Mouse (Mus musculus) forebrain, embryonic 14.5 days (tissue): ENCODE results near the gene Tesk2. TPM values are rescaled to one million over a fixed set of nuclear protein-coding genes. Genes with fewer than 3 reads are reported as not detected.

Experiments used
- ATAC-seq: fragments of 200-750 bp; cut with Nextera tagmentation; 2 replicates; pipeline ENCODE4 v1.8.0; 2017; ENCODE audit warnings: mild to moderate bottlenecking, moderate library complexity
- DNase-seq: peaks from one replicate; pipeline ENCODE4 v3.0.0-alpha.2; 2015; ENCODE audit warnings: low spot score
- H3K27ac ChIP-seq: fragments of 300-500 bp; sonication (generic); 2 replicates; pipeline ENCODE4 v1.5.1; 2014; ENCODE audit warnings: low read depth, mild to moderate bottlenecking, control low read depth, low read length, moderate library complexity
- H3K27me3 ChIP-seq: fragments of 300-500 bp; sonication (generic); replicated peaks from 2 replicates; pipeline ENCODE4 v1.6.1; 2014; ENCODE audit warnings: low read length, control low read depth, mixed read lengths; ENCODE audit not compliant: control insufficient read depth, insufficient read depth
- H3K36me3 ChIP-seq: fragments of 300-500 bp; sonication (generic); 2 replicates; pipeline ENCODE4 v1.6.1; 2014; ENCODE audit warnings: low read length, control low read depth; ENCODE audit not compliant: control insufficient read depth, insufficient read depth
- H3K4me1 ChIP-seq: fragments of 300-500 bp; sonication (generic); 2 replicates; pipeline ENCODE4 v1.6.1; 2014; ENCODE audit warnings: antibody characterized with exemption, low read length, control low read depth; ENCODE audit not compliant: control insufficient read depth, insufficient read depth
- H3K4me2 ChIP-seq: fragments of 300-500 bp; sonication (generic); 2 replicates; pipeline ENCODE4 v1.6.1; 2014; ENCODE audit warnings: mild to moderate bottlenecking, control low read depth, low read length
- H3K4me3 ChIP-seq: fragments of 300-500 bp; sonication (generic); 2 replicates; pipeline ENCODE4 v1.5.1; 2014; ENCODE audit warnings: low read depth, low read length, control low read depth
- H3K9ac ChIP-seq: fragments of 300-500 bp; sonication (generic); 2 replicates; pipeline ENCODE4 v1.6.1; 2014; ENCODE audit warnings: mild to moderate bottlenecking, low read length, control low read depth, moderate library complexity
- H3K9me3 ChIP-seq: fragments of 300-500 bp; sonication (generic); replicated peaks from 2 replicates; pipeline ENCODE4 v1.6.1; 2016; ENCODE audit warnings: low read length, control low read depth, mixed read lengths; ENCODE audit not compliant: control insufficient read depth
- WGBS: fragments of 180-500 bp; shearing (Covaris S2); extraction: QIAGEN DNeasy Blood & Tissue Kit; methylation state at CpG from one replicate; pipeline ENCODE4 v1.1.7; 2014; 5-methylcytosine and 5-hydroxymethylcytosine counted together
- polyA plus RNA-seq: library from polyadenylated mRNA; unstranded; fragments of >200 nt; fragmentation: Nextera tagmentation; extraction: Ambion mirVana; gene quantifications from 2 replicates; pipeline ENCODE4 v1.2.1, GENCODE M21; 2014

The Tesk2 gene
- polyA plus RNA-seq, 1 experiment from 2014 or later, result 4.8 TPM

- no peak for ATAC-seq
- WGBS, result 93% methylated on average over 3 of the region's 3 CpGs
- DNase-seq, result no peak
- no peak overlapping the region for H3K9ac ChIP-seq
- H3K9me3 ChIP-seq, result no peaks in the 10 kb centered on the region
- no peaks in the 10 kb centered on the region for H3K4me1 ChIP-seq
- no peaks in the 10 kb centered on the region for H3K36me3 ChIP-seq
- no peak overlapping the region for H3K27ac ChIP-seq
- no peaks in the 10 kb centered on the region for H3K27me3 ChIP-seq
- H3K4me2 ChIP-seq, result no peak overlapping the region
- H3K4me3 ChIP-seq, result no peak overlapping the region
These were observed 8.8 kb downstream of the Tesk2 start for GRCm38 (mm10) chr4:116729532-116729931.

- H3K9me3 ChIP-seq, result no peaks in the 10 kb centered on the region
- no peak overlapping the region for H3K27ac ChIP-seq
- no peak overlapping the region for H3K4me3 ChIP-seq
- H3K36me3 ChIP-seq, result no peaks in the 10 kb centered on the region
- DNase-seq (no peak), ATAC-seq (no peak)
- no peak overlapping the region for H3K9ac ChIP-seq
- no peak overlapping the region for H3K4me2 ChIP-seq
- no peaks in the 10 kb centered on the region for H3K4me1 ChIP-seq
- H3K27me3 ChIP-seq, result no peaks in the 10 kb centered on the region
- 92% methylated on average over 9 of the region's 9 CpGs for WGBS
These were observed 10.3 kb downstream of the Tesk2 start for GRCm38 (mm10) chr4:116731077-116731476.

GRCm38 (mm10) chr4:116732355-116732754 lies 11.6 kb downstream of the Tesk2 start:
- Histone ChIP-seq H3K9me3 (no peaks in the 10 kb centered on the region), H3K9ac (no peak overlapping the region), H3K36me3 (no peaks in the 10 kb centered on the region), H3K4me3 (no peak overlapping the region), H3K27ac (no peak overlapping the region), H3K4me1 (no peaks in the 10 kb centered on the region), H3K27me3 (no peaks in the 10 kb centered on the region), H3K4me2 (no peak overlapping the region)
- 88% methylated on average over 5 of the region's 5 CpGs for WGBS
- no peak for ATAC-seq
- no peak for DNase-seq

- DNase-seq (no peak), ATAC-seq (no peak)
- no peak overlapping the region for H3K4me3 ChIP-seq
- H3K9ac ChIP-seq, result no peak overlapping the region
- no peaks in the 10 kb centered on the region for H3K27me3 ChIP-seq
- WGBS, result 91% methylated on average over 2 of the region's 2 CpGs
- no peaks in the 10 kb centered on the region for H3K36me3 ChIP-seq
- H3K4me1 ChIP-seq, result no peaks in the 10 kb centered on the region
- no peak overlapping the region for H3K4me2 ChIP-seq
- no peak overlapping the region for H3K27ac ChIP-seq
- no peaks in the 10 kb centered on the region for H3K9me3 ChIP-seq
These were observed 14.2 kb downstream of the Tesk2 start for GRCm38 (mm10) chr4:116734996-116735395.

GRCm38 (mm10) chr4:116738972-116739751 lies 18.4 kb downstream of the Tesk2 start:
- no peak for DNase-seq
- H3K4me1 ChIP-seq, result no peaks in the 10 kb centered on the region
- no peak overlapping the region for H3K4me3 ChIP-seq
- WGBS, result 84% methylated on average over 9 of the region's 9 CpGs
- no peaks in the 10 kb centered on the region for H3K27me3 ChIP-seq
- no peaks in the 10 kb centered on the region for H3K36me3 ChIP-seq
- H3K4me2 ChIP-seq, result no peak overlapping the region
- H3K9ac ChIP-seq, result no peak overlapping the region
- no peak for ATAC-seq
- no peak overlapping the region for H3K27ac ChIP-seq
- no peaks in the 10 kb centered on the region for H3K9me3 ChIP-seq

- no peak for ATAC-seq
- no peaks in the 10 kb centered on the region for H3K4me1 ChIP-seq
- no peak overlapping the region for H3K9ac ChIP-seq
- no peak for DNase-seq
- H3K4me2 ChIP-seq, result no peak overlapping the region
- no peak overlapping the region for H3K4me3 ChIP-seq
- no peaks in the 10 kb centered on the region for H3K36me3 ChIP-seq
- H3K27me3 ChIP-seq, result no peaks in the 10 kb centered on the region
- H3K9me3 ChIP-seq, result no peaks in the 10 kb centered on the region
- WGBS, result 95% methylated on average over 2 of the region's 2 CpGs
- H3K27ac ChIP-seq, result no peak overlapping the region
These were observed 29.0 kb downstream of the Tesk2 start for GRCm38 (mm10) chr4:116749750-116750149.

- 78% methylated on average over 2 of the region's 2 CpGs for WGBS
- Histone ChIP-seq H3K9ac (no peak overlapping the region), H3K27ac (no peak overlapping the region), H3K9me3 (no peaks in the 10 kb centered on the region), H3K27me3 (no peaks in the 10 kb centered on the region), H3K4me1 (no peaks in the 10 kb centered on the region), H3K4me3 (no peak overlapping the region), H3K36me3 (no peaks in the 10 kb centered on the region), H3K4me2 (no peak overlapping the region)
- ATAC-seq (no peak), DNase-seq (no peak)
These were observed 41.2 kb downstream of the Tesk2 start for GRCm38 (mm10) chr4:116761914-116762313.

- Histone ChIP-seq H3K27ac (no peak overlapping the region), H3K4me1 (no peaks in the 10 kb centered on the region), H3K36me3 (no peaks in the 10 kb centered on the region), H3K9ac (no peak overlapping the region), H3K9me3 (no peaks in the 10 kb centered on the region), H3K4me2 (no peak overlapping the region), H3K4me3 (no peak overlapping the region), H3K27me3 (no peaks in the 10 kb centered on the region)
- ATAC-seq (no peak), DNase-seq (no peak)
- 91% methylated on average over 5 of the region's 5 CpGs for WGBS
These were observed 43.3 kb downstream of the Tesk2 start for GRCm38 (mm10) chr4:116764001-116764400.

- no peak overlapping the region for H3K27ac ChIP-seq
- WGBS, result 91% methylated on average over 5 of the region's 5 CpGs
- no peak for ATAC-seq
These were observed 47.8 kb downstream of the Tesk2 start for GRCm38 (mm10) chr4:116768510-116768909.

More at GRCm38 (mm10) chr4:116768510-116768909, 47.8 kb downstream of the Tesk2 start:
- Histone ChIP-seq H3K27me3 (no peaks in the 10 kb centered on the region), H3K36me3 (no peaks in the 10 kb centered on the region), H3K4me1 (no peaks in the 10 kb centered on the region), H3K4me2 (no peak overlapping the region), H3K9me3 (no peaks in the 10 kb centered on the region), H3K9ac (no peak overlapping the region), H3K4me3 (no peak overlapping the region)
- no peak for DNase-seq
